Mouse (Mus musculus) stomach, postnatal 0 days (tissue): ENCODE data around the gene Myh4.

ENCODE experiments used
- CTCF ChIP-seq: IDR thresholded peaks from 2 replicates; pipeline ENCODE4 v1.5.1; 2016; ENCODE audit warnings: antibody characterized with exemption, low read depth, mild to moderate bottlenecking, moderate library complexity
- EP300 ChIP-seq: optimal IDR thresholded peaks from 2 replicates; pipeline ENCODE3; 2016; ENCODE audit warnings: antibody characterized with exemption

DNA sequence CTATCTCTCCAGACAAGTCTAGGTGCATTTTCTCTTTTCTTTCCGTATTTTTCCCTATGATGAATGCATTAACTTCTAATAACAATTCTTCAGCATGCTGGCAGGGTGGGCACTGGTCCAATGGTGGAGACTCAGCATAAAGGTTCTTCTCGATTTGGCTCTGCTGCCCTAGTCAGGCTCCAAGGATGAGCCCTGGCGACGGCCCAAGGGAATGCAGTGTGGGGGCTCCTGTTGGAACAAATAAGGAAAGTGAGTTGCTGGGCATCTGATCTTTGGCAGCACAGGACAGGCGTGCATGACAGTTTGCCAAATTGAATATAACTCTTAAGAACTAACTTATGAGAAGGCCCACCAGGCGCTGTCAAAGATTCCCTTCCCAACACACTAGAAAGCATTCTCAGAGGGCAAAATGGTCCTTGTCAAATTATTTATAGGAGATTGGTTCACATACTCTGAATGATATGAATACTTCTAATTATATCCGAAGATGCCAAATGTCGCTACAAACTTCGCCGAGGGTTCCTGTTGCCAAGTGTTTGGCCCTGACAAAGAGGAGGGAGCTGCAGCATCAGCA is 38.9 kb downstream of the Myh4 start, which contains the start of gene Myh8:
- TF ChIP-seq EP300 (no peak), CTCF (no peak)
